Mouse (Mus musculus) gastrocnemius, postnatal 10 days (tissue): ENCODE measurements at regions not wholly inside any gene's neighbourhood (a gene's known extent, or its start where the extent isn't known, plus 50 kb on each side); places are given as distances from the start of the nearest gene placed in this dataset.

Source experiments
- DNase-seq: peaks from one replicate; pipeline ENCODE4 v3.0.0; 2021; ENCODE audit warnings: mixed read lengths

GRCm38 (mm10) chr12:54382965-54383364 is 179.3 kb upstream of the Egln3 start:
- DNase-seq, result no peak

- DNase-seq, result no peak
These were observed 178.4 kb upstream of the Egln3 start for GRCm38 (mm10) chr12:54382061-54382460.

- DNase-seq, result no peak
These were observed 176.7 kb upstream of the Egln3 start for GRCm38 (mm10) chr12:54380322-54380721.

GRCm38 (mm10) chr12:54378576-54378975 is 174.9 kb upstream of the Egln3 start:
- DNase-seq, result no peak

GRCm38 (mm10) chr12:54374060-54374459 is 170.4 kb upstream of the Egln3 start:
- DNase-seq, result no peak

GRCm38 (mm10) chr12:54369217-54369616 is 165.6 kb upstream of the Egln3 start:
- no peak for DNase-seq

- DNase-seq, result no peak
These were observed 160.9 kb upstream of the Egln3 start for GRCm38 (mm10) chr12:54364381-54365095.

GRCm38 (mm10) chr12:54361762-54362161 is 158.1 kb upstream of the Egln3 start:
- no peak for DNase-seq

GRCm38 (mm10) chr12:54354187-54354586 is 150.5 kb upstream of the Egln3 start:
- DNase-seq, result no peak

- DNase-seq, result no peak
These were observed 150.0 kb upstream of the Egln3 start for GRCm38 (mm10) chr12:54353694-54354093.

GRCm38 (mm10) chr12:54352963-54353606 is 149.4 kb upstream of the Egln3 start:
- no peak for DNase-seq

GRCm38 (mm10) chr12:54350293-54350692 is 146.6 kb upstream of the Egln3 start:
- DNase-seq, result no peak

- DNase-seq, result no peak
These were observed 145.7 kb upstream of the Egln3 start for GRCm38 (mm10) chr12:54349403-54349802.

GRCm38 (mm10) chr12:54343493-54343892 is 139.8 kb upstream of the Egln3 start:
- no peak for DNase-seq

GRCm38 (mm10) chr12:54335509-54335908 is 131.8 kb upstream of the Egln3 start:
- no peak for DNase-seq

- DNase-seq, result no peak
These were observed 131.0 kb upstream of the Egln3 start for GRCm38 (mm10) chr12:54334491-54335132.

GRCm38 (mm10) chr12:54333632-54334321 is 130.1 kb upstream of the Egln3 start:
- no peak for DNase-seq

- no peak for DNase-seq
These were observed 123.8 kb upstream of the Egln3 start for GRCm38 (mm10) chr12:54327483-54327882.

- no peak for DNase-seq
These were observed 122.9 kb upstream of the Egln3 start for GRCm38 (mm10) chr12:54326571-54326970.

GRCm38 (mm10) chr12:54320533-54320932 is 116.9 kb upstream of the Egln3 start:
- no peak for DNase-seq

GRCm38 (mm10) chr12:54316980-54317471 is 113.4 kb upstream of the Egln3 start:
- no peak for DNase-seq

GRCm38 (mm10) chr12:54316066-54316567 is 112.5 kb upstream of the Egln3 start:
- DNase-seq, result no peak

GRCm38 (mm10) chr12:54314153-54314552 is 110.5 kb upstream of the Egln3 start:
- DNase-seq, result no peak
